Comparison of ENCODE assay signal across 31 mouse cellular contexts in genomic region chr19:41108666-41109065, GRCm38 (mm10). TPM values are rescaled to one million over a fixed set of nuclear protein-coding genes. Genes with fewer than 3 reads are reported as not detected.
A peak's percentile ranks its signal among the peaks of the same experiment; 100 is the strongest.
DNase-seq lines count a peak whose midpoint lies in the region; ATAC-seq lines count a peak whose summit lies in the region.
"Had no signal": no experiment of that assay in that cellular context is flagged by ENCODE, and none has a peak within 500 bp of the region (broad histone marks: within the 10 kb centered on the region; RNA-seq: fewer than 3 reads in every experiment).

No protein-coding gene starts in this region.

- peak overlapping the region; percentile 59; the same call in 1 of the 2 replicates for H3K27ac ChIP-seq in forebrain, embryonic 13.5 days
- no peak overlapping the region for H3K27ac ChIP-seq in forebrain, embryonic 11.5 days (ENCODE audit: low read depth, low read length)
- H3K27ac ChIP-seq in neural tube, embryonic 13.5 days (replicated peaks), result 0 out of 2 replicates have a peak overlapping the region, but pooled peaks have one; percentile 54
- H3K27ac ChIP-seq in neural tube, embryonic 15.5 days (replicated peaks), result no peak overlapping the region
- H3K27ac ChIP-seq in forebrain, embryonic 15.5 days (replicated peaks), result peak overlapping the region; percentile 49
- H3K27ac ChIP-seq: hindbrain, embryonic 12.5 days; hindbrain, embryonic 15.5 days; intestine, embryonic 15.5 days had no signal

- H3K4me1 ChIP-seq in forebrain, embryonic 13.5 days, result peaks cover 34% of the 10 kb centered on the region
- no peaks in the 10 kb centered on the region; the same call in 1 of the 2 replicates for H3K4me1 ChIP-seq in forebrain, embryonic 11.5 days (replicated peaks; ENCODE audit: control insufficient read depth, insufficient read depth, low read length)
- H3K4me1 ChIP-seq in neural tube, embryonic 13.5 days (replicated peaks), result peaks cover 55% of the 10 kb centered on the region
- H3K4me1 ChIP-seq in neural tube, embryonic 15.5 days, result peaks cover 41% of the 10 kb centered on the region
- H3K4me1 ChIP-seq in forebrain, embryonic 15.5 days, result peaks cover 32% of the 10 kb centered on the region
- H3K4me1 ChIP-seq: intestine, embryonic 15.5 days had no signal

- DNase-seq in cerebellum, postnatal 14 days, result peak; percentile 66 to 72
- DNase-seq in cerebellum, adult 9-10 months, result no peak
- no peak for DNase-seq in forebrain, embryonic 11.5 days (ENCODE audit: low spot score)
- no peak for DNase-seq in layer of hippocampus, postnatal 25 days (ENCODE audit: extremely low spot score in 1 of 2, low spot score in 1 of 2)
- DNase-seq: adrenal gland, adult 2 months; adrenal gland, postnatal 14 days; B cell, adult 2 months; cerebellum, adult 18-20 months; cerebellum, adult 9-11 months; gastrocnemius, postnatal 10 days; heart, adult 11 months; kidney, adult 11 months; kidney, adult 8-10 months had no signal

- WGBS in forebrain, embryonic 13.5 days, result 63% methylated on average over 7 of the region's 7 CpGs
- WGBS in forebrain, embryonic 11.5 days, result 83% methylated on average over 7 of the region's 7 CpGs
- WGBS in neural tube, embryonic 13.5 days, result 80% methylated on average over 7 of the region's 7 CpGs
- 65% methylated on average over 7 of the region's 7 CpGs for WGBS in neural tube, embryonic 15.5 days
- WGBS in forebrain, embryonic 15.5 days, result 44% methylated on average over 7 of the region's 7 CpGs

- no peaks in the 10 kb centered on the region for H3K36me3 ChIP-seq in forebrain, embryonic 13.5 days (ENCODE audit: poor library complexity, severe bottlenecking)
- no peaks in the 10 kb centered on the region for H3K36me3 ChIP-seq in forebrain, embryonic 11.5 days (ENCODE audit: control insufficient read depth, insufficient read depth, low read length)
- H3K36me3 ChIP-seq in neural tube, embryonic 13.5 days, result no peaks in the 10 kb centered on the region
- H3K36me3 ChIP-seq in neural tube, embryonic 15.5 days, result no peaks in the 10 kb centered on the region
- no peaks in the 10 kb centered on the region for H3K36me3 ChIP-seq in forebrain, embryonic 15.5 days
- H3K36me3 ChIP-seq: G1E; hindbrain, embryonic 12.5 days; hindbrain, embryonic 15.5 days; intestine, embryonic 15.5 days had no signal

- no peak overlapping the region for H3K4me3 ChIP-seq in forebrain, embryonic 13.5 days
- H3K4me3 ChIP-seq in forebrain, embryonic 11.5 days (ENCODE audit: low read depth, low read length), result no peak overlapping the region
- no peak overlapping the region for H3K4me3 ChIP-seq in neural tube, embryonic 13.5 days
- no peak overlapping the region for H3K4me3 ChIP-seq in neural tube, embryonic 15.5 days (replicated peaks)
- no peak overlapping the region for H3K4me3 ChIP-seq in forebrain, embryonic 15.5 days
- H3K4me3 ChIP-seq: hindbrain, embryonic 12.5 days; hindbrain, embryonic 15.5 days; intestine, embryonic 15.5 days had no signal

- H3K4me2 ChIP-seq in forebrain, embryonic 13.5 days, result peak overlapping the region; percentile 22
- H3K4me2 ChIP-seq in forebrain, embryonic 11.5 days (ENCODE audit: low read depth, low read length, severe bottlenecking), result no peak overlapping the region
- H3K4me2 ChIP-seq in neural tube, embryonic 13.5 days, result no peak overlapping the region
- H3K4me2 ChIP-seq in neural tube, embryonic 15.5 days, result no peak overlapping the region
- H3K4me2 ChIP-seq in forebrain, embryonic 15.5 days (replicated peaks), result no peak overlapping the region
- H3K4me2 ChIP-seq: heart, embryonic 11.5 days; hindbrain, embryonic 12.5 days; intestine, embryonic 15.5 days had no signal

- no peak for ATAC-seq in forebrain, embryonic 13.5 days
- ATAC-seq in forebrain, embryonic 11.5 days (replicated peaks; ENCODE audit: low FRiP score), result no peak
- ATAC-seq in neural tube, embryonic 13.5 days (ENCODE audit: low read depth), result no peak
- no peak for ATAC-seq in neural tube, embryonic 15.5 days (ENCODE audit: low FRiP score)
- ATAC-seq in forebrain, embryonic 15.5 days (replicated peaks), result no peak
- ATAC-seq: intestine, embryonic 15.5 days had no signal

- H3K27me3 ChIP-seq in forebrain, embryonic 13.5 days, result peaks cover 40% of the 10 kb centered on the region
- peaks cover 13% of the 10 kb centered on the region for H3K27me3 ChIP-seq in forebrain, embryonic 11.5 days (ENCODE audit: control insufficient read depth, insufficient read depth, low read length)
- no peaks in the 10 kb centered on the region; the same call in 1 of the 2 replicates for H3K27me3 ChIP-seq in neural tube, embryonic 13.5 days
- H3K27me3 ChIP-seq in neural tube, embryonic 15.5 days (replicated peaks), result peaks cover 4% of the 10 kb centered on the region; the same call in 1 of the 2 replicates
- peaks cover 20% of the 10 kb centered on the region; the same call in 1 of the 2 replicates for H3K27me3 ChIP-seq in forebrain, embryonic 15.5 days
- H3K27me3 ChIP-seq: intestine, embryonic 15.5 days had no signal

- H3K9ac ChIP-seq in forebrain, embryonic 13.5 days, result no peak overlapping the region
- no peak overlapping the region for H3K9ac ChIP-seq in forebrain, embryonic 11.5 days (ENCODE audit: low read length)
- no peak overlapping the region for H3K9ac ChIP-seq in neural tube, embryonic 13.5 days
- no peak overlapping the region for H3K9ac ChIP-seq in neural tube, embryonic 15.5 days (replicated peaks)
- no peak overlapping the region for H3K9ac ChIP-seq in forebrain, embryonic 15.5 days (replicated peaks)
- H3K9ac ChIP-seq: hindbrain, embryonic 12.5 days; hindbrain, embryonic 15.5 days; intestine, embryonic 15.5 days had no signal

- no peaks in the 10 kb centered on the region for H3K9me3 ChIP-seq in forebrain, embryonic 13.5 days (replicated peaks)
- no peaks in the 10 kb centered on the region for H3K9me3 ChIP-seq in forebrain, embryonic 11.5 days (ENCODE audit: control insufficient read depth, low read length)
- no peaks in the 10 kb centered on the region for H3K9me3 ChIP-seq in neural tube, embryonic 13.5 days
- no peaks in the 10 kb centered on the region for H3K9me3 ChIP-seq in neural tube, embryonic 15.5 days (replicated peaks)
- no peaks in the 10 kb centered on the region for H3K9me3 ChIP-seq in forebrain, embryonic 15.5 days
- H3K9me3 ChIP-seq: G1E; hindbrain, embryonic 12.5 days; hindbrain, embryonic 15.5 days; intestine, embryonic 15.5 days had no signal

RNA-seq across cellular contexts. Expression of gene Opalin, which starts 31.8 kb away (rescaled TPM):
- not detected in 2 replicates for polyA plus RNA-seq in forebrain, embryonic 13.5 days (2015; fragmentation: Nextera tagmentation; extraction: Ambion mirVana)
- not detected in 2 replicates for polyA plus RNA-seq in forebrain, embryonic 11.5 days (2014; fragmentation: Nextera tagmentation; extraction: Ambion mirVana)
- polyA plus RNA-seq in neural tube, embryonic 13.5 days (2015; fragmentation: Nextera tagmentation; extraction: Ambion mirVana), result not detected in 2 replicates
- polyA plus RNA-seq in neural tube, embryonic 15.5 days (2015; fragmentation: Nextera tagmentation; extraction: Ambion mirVana), result not detected in 2 replicates
- polyA plus RNA-seq in forebrain, embryonic 15.5 days (2015; fragmentation: Nextera tagmentation; extraction: Ambion mirVana), result not detected in 2 replicates
- total RNA-seq in layer of hippocampus, postnatal 25 days (2021), result 10 to 100 TPM; 20.0 to 22.9 TPM
- total RNA-seq: adrenal gland, adult 2 months; adrenal gland, postnatal 14 days; adrenal gland, postnatal 4 days; CH12.LX; gastrocnemius, postnatal 10 days; gastrocnemius, postnatal 4 days; heart, adult 8-10 months; heart, postnatal 25 days; hematopoietic stem cell, adult 5-6 weeks had no signal
- polyA plus RNA-seq: adrenal gland, adult 2 months; embryonic facial prominence, embryonic 11.5 days; embryonic facial prominence, embryonic 14.5 days; G1E; heart, postnatal 0 days; hindbrain, embryonic 12.5 days; hindbrain, embryonic 15.5 days; intestine, embryonic 15.5 days had no signal

Comparison
In these comparisons a context has a peak if more than half of its experiments do, and no peak if none do; other contexts are left out.
1. DNase-seq: peak in cerebellum, postnatal 14 days (2 of 2); none in cerebellum, adult 9-10 months (single experiment), forebrain, embryonic 11.5 days (single experiment) and layer of hippocampus, postnatal 25 days (0 of 2).
2. H3K27ac ChIP-seq: peak in forebrain, embryonic 13.5 days (single experiment), neural tube, embryonic 13.5 days (single experiment) and forebrain, embryonic 15.5 days (single experiment); none in forebrain, embryonic 11.5 days (single experiment) and neural tube, embryonic 15.5 days (single experiment).